Mouse (Mus musculus) layer of hippocampus, postnatal 36 days (tissue): ENCODE data around the gene Scn10a. TPM values are rescaled to one million over a fixed set of nuclear protein-coding genes. Genes with fewer than 3 reads are reported as not detected.
A peak's percentile ranks its signal among the peaks of the same experiment; 100 is the strongest.

Source experiments
- DNase-seq, 2 experiments: peaks; one replicate each; pipeline ENCODE4 v3.0.0; 2022
- total RNA-seq, 2 experiments: library from RNA; stranded (reverse); gene quantifications; 2 replicates each; pipeline ENCODE4 v1.2.3; 2021

Scn10a gene
- not detected for total RNA-seq

DNA sequence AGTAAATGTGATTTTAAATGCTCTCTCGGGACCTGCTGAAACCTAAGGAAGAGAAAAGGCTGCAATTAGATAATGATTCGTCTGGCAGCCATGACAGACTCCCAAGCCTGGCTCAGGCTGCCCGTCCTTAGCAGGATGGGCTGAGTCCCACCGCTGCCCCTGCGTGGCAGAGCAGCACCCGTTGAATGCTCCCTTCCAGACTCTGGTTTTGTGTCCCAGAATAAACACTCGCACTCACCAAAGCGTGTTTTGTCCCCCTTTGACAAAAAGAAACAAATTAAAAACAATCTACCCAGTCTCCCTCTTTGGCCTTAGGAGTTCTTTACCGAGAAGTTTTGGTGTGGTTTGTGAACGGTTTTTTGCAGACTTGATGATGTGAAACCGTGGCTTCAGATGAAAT, at the start of gene Scn10a:
Scn10a (minus strand) TSS at position 101 of the 400 bp plus-strand sequence.
- DNase-seq: no peak

DNA sequence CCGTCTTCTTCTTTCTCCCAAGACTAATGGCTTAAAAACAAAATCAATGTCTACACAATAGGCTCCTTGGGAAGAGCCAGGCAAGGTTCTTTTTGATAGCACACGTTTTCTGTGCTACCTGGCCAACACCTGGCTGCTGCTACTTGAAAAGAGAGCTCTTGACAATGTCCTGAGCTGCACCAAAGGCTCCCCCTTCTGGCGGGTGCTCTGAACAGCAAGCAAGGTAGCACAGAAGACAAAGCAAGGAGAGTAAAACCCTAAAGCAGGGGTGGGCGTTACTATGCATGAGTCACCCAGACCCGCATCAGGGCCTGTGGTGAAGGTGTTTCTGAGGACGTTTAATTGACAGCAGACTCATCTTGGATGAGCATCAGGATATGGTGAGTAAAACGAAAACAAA, 49.5 kb upstream of the Scn10a start:
- no peak for DNase-seq

DNA sequence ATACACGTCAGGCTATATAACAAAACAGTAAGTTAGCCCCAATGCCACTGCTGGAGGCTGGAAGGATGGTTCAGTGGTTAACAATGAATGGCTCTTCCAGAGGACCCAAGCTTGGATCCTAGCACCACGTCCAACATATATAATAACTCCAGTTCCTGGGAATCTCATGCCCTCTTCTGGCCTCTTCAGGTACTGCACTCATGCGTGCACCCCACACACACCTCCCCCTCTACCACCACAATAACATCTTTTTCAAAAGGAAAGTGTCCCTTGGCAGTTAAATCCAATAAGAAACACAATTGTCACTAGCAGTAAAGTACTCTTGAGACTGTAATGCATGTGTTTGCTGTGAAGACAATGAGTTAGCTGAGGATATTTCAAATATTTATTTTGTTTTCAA, 41.1 kb upstream of the Scn10a start:
- DNase-seq: no peak

DNA sequence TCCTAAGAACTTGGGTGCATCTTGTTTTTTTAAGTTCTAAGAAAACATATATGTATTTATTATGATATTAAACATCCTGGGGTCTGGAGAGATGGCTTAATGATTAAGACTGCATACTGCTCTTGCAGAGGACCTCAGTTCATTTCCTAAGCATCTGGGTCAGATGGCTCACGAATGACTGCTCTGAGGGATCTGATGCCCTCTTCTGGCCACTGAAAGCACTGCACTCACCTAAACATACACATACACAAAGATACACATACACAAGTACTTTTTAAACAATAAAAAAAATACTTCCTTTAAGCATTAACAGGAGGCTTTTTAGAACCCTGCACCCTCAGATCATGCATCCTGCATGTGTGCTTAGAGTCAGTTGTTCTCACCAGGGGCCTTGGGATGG, 40.3 kb upstream of the Scn10a start:
- no peak for DNase-seq

DNA sequence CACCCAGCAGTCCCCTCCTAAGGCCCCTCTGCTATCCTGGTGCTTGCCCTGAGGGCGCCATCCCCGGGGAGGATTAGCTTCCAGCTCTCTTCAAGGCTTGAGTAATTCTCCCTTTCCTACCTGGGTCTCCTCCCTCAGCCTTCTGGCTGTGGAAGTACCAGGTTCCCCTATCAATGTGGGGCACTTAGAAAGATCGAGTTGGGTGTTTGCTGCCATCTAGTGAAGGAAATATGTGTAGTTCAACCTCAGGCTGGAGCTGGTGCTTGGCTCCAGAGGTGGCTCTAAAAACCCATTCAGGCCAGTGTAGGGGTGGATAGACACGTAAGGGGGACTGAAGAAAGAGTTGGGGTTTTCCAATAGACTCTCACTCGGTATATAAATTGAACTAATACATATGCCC, 32.4 kb upstream of the Scn10a start:
- peak; percentile 16 to 27 for DNase-seq

DNA sequence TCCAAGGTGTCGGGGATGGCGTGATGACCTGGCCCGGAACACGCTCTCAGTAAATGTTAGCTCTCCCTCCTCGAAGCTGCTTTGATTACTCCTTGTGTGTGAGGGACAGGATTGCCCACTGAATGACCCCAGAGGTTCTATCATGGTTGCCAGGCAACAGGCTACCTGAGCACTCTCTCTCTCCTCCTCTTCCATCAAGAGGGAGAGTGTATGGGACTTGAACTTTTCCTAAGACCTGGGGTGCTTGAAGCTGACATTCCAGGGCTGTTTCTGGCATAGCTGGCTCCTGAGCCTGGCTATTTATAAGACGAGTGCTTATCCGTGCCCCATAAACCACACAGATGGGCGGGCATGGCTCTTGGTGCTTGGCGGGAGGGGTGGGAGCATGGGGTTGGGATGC, 30.0 kb upstream of the Scn10a start:
- DNase-seq: no peak

DNA sequence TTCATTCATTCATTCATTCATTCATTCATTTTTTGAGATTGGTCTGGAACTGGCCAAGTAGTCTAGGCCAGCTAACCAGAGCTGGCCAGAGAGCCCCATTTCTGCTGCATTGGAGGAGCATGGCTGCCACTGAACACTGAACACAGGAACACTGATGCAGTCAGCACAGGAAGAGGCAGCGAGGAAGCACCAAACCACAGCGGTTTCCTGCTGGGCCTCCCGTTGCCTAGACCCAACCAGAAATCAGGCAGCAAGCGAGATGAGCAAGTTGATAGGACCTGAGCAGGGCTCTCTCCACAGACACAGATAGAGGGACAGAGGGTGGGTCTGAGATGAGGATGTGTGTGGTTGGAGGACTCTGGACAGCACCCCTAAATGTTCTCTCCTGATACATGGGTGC, 24.8 kb upstream of the Scn10a start:
- no peak for DNase-seq

DNA sequence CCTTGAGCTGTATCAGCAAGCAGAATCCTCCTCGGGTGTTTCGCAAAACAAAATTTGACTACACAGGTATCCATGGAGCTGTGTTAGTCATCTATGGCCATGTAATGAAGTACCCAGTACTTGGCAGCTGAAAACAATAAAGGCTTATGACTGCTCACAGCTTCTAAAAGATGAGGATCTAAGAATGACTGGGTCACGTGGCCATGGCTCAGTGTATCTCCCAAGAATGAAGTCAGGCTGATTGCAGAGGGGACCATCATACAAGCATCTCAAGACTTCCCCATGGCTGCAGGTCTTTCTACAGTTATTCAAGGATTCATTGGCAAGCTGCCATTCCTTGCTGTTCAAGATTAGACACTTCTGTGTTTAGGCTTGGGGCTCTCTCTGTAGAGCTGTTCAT, 24.2 kb upstream of the Scn10a start:
- DNase-seq: no peak

DNA sequence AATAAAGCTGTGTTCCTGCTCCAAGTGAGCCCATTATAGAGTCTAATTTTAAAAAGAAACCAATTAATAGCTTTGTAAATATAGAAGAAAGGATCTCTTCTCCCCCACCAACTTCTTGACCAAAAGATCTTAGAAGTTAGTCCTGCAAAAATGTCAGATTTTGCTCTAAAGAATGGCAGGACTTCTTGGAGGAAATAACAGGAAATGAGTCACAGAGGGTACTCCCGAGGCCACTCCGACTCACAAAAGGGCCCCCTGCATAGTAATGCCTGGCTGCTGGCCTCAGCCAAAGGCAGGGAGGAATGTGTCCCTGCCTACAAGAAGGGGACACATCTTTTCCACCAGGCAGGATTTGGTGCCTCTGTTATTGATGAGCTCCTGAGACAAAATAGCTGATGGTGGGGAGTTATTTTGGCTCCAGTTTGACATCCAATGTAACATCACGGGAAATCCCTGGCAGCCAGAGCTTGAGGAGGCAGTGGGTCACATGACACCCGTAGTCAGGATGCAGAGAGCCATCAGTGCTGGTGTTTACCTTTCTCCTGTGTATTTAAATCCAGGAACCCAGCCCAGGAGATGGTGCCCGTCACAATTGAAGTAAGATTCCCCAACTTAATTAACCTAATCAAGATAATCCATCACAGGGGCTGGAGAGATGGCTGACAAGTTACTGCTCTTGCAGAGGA, 22.1 kb upstream of the Scn10a start:
- no peak for DNase-seq

DNA sequence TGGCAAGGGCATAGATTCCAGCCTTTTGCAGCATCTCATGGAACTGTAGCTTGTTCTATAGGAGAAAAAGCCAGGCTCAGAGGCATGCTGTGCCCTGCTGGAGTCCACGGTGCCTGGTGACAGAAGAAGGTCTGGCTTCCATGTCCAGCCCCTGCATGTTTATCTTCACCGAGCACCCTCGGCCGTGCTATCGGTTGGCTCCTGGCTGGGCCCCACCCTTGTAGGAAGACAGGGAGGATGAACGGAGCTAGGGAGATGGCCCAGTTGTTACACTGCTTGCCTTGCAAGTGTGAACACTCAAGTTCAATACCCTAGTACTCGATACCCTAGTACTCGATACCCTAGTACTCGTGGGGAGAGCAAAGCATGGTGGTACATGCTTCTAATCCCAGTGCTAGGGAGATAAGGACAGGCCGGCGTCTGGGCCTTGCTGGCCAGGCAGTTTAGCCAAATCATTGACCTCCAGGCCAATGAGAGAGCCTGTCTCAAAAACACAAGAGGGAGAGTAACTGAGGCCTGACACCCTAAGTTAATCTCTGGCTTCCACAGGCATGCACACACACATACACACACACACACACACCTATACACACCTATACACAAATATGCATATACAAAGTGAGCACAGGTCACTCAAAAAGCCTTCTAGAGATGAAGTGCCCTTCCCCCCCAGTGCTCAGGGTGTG, 9.4 kb upstream of the Scn10a start:
- DNase-seq: no peak

DNA sequence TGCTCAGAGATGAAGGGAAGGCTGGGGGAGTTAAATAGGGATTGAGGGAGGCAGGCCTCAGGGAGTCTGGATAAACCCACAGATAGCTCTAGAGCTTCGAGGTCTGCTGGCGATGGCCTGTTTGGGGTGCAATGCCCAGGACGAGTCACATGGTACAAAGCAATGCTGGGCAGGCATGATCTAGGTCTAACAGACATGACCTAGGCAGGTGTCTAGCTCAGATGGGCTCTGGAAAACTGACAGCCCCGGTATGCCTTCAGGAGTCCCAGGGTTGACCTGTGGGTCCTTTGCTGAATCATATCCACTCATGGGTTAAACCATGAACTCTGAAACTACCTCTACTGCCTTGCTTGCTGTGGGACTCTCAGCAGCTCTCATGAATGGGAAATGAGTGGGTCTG, 7.9 kb upstream of the Scn10a start:
- no peak for DNase-seq

DNA sequence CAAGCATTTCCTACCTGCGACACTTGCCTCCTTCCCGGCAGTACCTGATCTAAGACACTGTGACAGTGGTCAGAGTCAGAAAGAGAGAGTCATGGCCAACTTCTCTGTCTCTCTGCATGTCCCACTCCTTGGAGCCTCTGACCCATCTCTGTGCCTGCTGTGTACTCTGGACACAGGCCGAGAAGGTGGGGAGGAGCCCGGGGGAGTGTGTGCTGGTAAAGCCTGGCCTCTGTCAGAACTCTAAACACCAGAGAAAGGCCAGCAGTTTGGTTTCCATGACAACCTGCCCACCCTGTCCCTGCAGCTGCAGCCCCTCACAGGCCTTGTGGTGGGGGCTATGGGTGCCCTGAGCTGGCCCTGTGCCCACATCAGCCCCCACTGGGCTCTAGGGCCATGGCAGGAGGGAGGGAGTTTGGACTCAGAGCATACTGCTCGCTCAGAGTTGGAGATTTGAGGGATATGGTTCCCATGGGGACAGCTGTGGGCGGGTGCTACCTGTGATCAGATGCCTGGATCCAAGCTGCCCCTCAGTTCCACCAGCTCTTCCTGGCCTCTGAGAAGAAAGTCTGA, 6.3 kb upstream of the Scn10a start:
- DNase-seq: no peak

DNA sequence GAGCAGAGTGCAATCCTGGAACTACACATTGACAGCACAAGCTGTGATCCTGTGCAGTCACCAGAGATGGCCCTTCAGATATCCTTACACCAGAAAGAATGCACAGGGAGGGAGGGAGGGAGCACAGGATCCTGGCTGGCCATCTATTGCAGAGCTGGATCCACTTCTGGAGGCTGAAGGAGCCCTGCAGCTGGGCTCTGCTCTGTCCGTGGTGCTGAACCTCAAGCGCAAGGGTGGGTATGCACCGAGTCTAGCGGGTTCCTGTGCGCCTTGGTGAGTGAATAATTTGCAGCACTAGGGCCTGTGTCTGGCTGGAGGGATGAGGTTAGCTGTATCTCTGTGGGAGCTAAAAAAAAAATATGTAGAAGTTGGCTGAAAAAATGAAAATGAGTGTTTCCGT, 12.4 kb downstream of the Scn10a start:
- DNase-seq: peak in 1 of 2 experiments; percentile 9

DNA sequence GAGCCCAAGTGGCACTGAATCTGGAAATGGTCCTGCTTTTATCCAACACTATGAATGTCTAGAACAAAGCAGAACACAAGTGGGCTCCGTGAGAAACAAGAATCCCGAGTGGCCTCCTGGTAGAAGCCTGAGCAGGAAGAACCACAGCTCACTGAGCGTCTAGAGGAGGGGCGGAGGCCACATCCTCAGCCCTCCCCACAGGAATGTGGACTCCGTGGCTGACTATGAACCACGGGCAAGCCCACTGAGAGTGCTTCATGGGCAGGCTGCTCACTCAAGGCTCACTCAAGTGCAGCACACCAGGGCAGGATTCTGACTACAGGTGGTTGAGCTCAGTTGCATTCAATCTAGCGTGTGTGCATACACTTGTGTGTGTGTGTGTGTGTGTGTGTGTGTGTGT, 27.6 kb downstream of the Scn10a start:
- no peak for DNase-seq

DNA sequence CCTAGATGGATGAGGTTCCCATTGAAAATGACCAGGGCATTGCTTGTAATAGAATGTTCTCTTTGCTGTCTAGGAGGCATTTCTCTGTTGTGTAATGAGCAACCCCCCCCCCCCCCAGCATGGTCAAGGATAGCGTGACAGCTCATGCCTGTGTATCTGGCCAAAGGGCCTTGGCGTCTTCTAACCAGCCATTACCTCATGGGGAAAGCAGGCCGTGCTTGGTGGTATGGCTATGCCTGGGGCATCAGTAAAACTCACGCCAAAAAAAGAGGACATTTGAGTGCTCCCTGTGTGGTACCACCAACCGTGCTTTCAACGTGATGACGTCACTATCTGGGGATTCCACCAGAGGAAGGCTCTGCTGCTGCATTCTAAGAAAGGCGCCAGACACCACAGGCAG, 28.1 kb downstream of the Scn10a start:
- no peak for DNase-seq

DNA sequence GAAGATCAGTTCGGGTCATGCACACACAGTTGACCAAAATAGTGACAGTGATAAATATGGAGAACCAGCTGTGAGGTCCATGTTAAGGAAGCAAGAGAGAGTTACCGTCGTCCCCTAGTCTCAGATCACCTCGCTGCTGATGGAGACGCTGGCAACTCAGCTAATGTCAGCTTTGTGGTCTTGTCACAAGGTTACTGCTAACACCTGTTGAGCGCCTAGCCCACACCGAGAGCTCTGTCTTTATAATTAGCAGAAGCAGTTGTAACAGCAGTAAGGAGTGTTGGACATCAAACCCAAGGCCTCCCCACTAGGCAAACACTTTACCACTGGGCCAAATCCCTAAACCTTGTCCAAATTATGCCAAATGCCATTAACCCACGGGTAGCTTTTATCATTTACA, 31.2 kb downstream of the Scn10a start:
- no peak for DNase-seq

DNA sequence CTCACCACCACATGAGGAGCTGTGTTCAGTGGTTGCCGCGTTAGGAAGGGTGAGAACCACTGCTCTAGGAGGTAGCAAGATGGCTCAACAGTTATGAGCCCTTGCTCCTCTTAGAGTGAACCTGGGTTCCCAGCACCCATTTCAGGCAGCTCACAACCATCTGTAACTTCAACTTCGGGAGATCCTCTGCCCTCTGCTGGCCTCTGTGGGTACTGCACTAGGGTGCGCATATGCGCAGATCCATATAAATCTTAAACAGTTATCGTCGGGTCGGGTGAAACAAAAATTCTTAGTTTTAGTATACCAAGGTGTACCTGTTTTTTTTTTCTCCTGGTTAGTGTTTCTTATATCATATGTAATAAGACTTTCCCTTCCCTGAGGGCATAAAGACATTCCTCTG, 32.9 kb downstream of the Scn10a start:
- DNase-seq: no peak

DNA sequence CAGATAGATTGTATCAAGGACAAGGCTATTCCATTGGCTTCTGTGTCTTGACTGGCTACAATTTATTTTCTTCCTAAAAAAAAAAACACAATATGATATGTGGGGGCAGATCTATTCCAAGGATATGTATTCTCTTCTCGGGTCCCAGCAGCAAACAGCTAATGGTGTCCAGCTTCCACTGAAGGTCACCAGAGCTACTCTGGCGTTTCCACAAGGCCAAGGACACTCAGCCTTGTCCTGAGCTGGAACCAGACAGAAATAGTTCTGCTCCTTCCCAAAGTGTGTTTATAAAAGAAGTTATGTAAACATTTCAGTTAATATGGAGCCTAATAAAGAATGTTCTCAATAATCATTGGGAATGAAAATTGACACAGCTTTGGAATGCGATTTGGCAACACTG, 38.2 kb downstream of the Scn10a start:
- no peak for DNase-seq

DNA sequence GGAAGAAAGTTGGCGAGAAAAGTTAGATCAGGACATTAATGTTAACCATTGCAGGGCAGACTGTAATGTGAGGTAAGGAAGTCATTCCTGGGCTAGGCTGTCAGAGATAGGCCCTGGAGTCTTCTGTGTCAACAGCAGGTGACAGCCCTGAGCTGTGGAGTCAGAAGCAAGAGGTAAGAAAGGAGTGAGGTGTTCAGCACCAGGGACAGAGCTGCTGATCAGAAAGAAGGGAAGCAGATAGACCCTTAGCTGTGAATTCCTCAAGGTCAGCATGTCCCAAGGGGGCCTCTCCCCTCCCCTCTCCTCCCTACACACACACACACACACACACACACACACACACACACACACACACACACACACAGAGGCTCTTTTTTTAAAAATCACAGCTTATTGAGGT, 55.0 kb downstream of the Scn10a start:
- DNase-seq: no peak

DNA sequence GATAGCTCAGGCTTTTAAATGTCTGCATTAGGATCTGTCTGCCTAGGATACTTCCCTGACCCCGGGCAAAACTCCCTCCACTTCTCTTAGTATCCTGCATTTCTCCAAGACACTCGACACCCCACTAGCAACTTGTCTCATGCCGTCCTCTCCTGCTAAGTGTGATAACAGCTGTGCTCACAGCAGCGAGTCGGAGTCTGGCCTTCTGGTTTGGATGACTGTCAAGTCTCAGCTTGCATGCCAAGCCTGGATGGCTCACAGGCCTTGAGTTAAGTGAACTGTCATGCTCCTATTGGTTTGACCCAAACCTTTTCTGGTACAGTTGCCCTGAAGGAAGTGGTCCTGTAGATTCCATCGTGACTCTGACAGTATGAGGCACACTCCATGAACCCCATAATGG, 63.0 kb downstream of the Scn10a start:
- peak; percentile 4 to 12 for DNase-seq

DNA sequence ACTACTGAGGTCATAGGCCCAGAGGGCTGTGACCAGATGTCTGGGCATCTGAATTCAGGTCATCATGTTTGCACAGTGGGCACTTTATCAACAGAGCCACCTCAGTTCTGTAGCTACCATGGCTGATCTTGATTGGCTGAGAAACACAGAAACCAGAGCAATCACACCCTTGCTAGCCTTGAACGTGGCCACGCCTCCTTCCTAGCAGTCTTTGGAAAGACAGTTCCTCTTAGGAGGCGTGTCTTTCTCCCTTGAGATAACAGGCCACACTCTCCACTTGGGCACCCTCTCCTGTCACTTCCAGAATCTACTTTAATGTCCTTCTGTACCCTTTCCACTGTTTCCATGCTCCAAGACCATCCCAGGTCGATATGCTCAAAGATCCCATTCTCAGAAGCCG, 65.4 kb downstream of the Scn10a start:
- DNase-seq: no peak

DNA sequence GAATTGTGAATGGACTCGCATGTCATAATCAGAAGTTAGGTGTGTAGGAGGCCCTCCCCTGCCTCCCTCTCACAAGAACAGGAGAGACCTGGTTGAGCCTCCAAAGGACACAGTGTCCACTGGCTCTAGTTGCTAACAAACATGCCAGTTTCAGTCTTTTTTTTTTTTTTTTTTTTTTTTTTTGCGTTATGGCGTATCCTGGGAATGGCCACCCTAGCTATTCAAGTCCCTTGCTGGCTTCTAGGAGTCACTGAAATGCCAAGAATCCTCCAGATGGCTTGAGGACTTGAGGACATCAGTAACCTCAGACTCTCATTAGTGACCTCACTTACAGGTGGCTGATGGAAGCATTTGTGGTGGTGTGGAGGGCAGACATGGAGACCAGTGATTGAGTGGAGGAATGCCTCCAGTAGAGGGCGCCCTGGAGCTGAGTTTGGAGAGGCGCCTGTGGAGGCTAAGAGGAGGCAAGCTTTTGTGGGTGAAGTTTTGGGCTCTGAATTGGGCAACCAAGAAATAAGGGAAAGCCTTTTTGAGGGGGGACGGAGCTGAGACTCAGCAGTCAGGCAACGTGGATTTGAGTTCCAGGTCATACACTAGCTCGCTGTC, 72.1 kb downstream of the Scn10a start:
- peak; percentile 46 to 58 for DNase-seq

DNA sequence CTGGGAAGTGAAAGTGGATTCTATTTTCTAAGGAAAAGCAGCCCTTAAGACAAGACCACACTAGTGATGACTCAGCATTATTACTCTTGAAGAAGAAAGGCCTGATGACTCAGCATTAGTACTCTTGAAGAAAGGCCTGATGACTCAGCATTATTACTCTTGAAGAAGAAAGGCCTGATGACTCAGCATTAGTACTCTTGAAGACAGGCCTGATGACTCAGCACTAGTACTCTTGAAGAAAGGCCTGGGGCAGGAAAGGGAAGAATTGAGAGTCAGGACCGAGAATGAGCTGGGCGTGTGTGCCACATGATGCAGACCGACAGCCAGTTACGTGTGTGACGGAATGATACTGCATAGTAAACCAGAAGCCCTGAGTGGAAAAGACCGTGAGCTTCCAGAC, 77.1 kb downstream of the Scn10a start:
- DNase-seq: no peak
